28 mouse cellular contexts compared by ENCODE assay signal in the genomic region with DNA sequence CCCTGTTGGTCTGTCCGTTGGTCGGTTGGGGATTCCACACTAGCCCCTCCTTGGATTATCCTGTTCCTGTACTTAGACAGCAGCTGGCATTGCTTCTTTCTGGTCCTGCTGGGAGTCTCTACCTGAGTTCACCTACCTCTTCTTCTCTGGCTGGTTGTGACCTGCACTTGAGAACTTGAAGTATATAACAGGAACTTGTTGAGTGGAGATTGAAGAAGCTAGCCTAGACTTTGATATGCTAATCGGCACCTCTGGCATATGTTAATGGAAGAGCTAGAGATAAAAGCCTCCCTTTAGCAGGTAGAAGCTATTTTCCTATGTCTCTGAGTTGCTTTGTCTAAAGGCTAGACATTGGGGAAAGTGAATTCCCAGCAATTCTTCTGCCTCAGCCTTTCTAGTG. TPM values are rescaled to one million over a fixed set of nuclear protein-coding genes. Genes with fewer than 3 reads are reported as not detected.
"Had no signal": no experiment of that assay in that cellular context is flagged by ENCODE, and none has a peak within 500 bp of the region (broad histone marks: within the 10 kb centered on the region; RNA-seq: fewer than 3 reads in every experiment).

No protein-coding gene starts in this region.

- H3K9me3 ChIP-seq: limb, embryonic 10.5 days; limb, embryonic 12.5 days; limb, embryonic 13.5 days; limb, embryonic 15.5 days; liver, embryonic 12.5 days; liver, embryonic 13.5 days; liver, embryonic 15.5 days; lung, embryonic 15.5 days; megakaryocyte, embryonic 14.5 days; midbrain, embryonic 10.5 days; midbrain, embryonic 12.5 days; midbrain, embryonic 13.5 days; midbrain, embryonic 15.5 days had no signal

- H3K36me3 ChIP-seq: limb, embryonic 10.5 days; limb, embryonic 12.5 days; limb, embryonic 13.5 days; limb, embryonic 15.5 days; liver, embryonic 12.5 days; liver, embryonic 13.5 days; liver, embryonic 15.5 days; lung, embryonic 15.5 days; midbrain, embryonic 10.5 days; midbrain, embryonic 12.5 days; midbrain, embryonic 13.5 days; midbrain, embryonic 15.5 days had no signal

- H3K4me3 ChIP-seq: limb, embryonic 10.5 days; limb, embryonic 12.5 days; limb, embryonic 13.5 days; limb, embryonic 15.5 days; liver, embryonic 12.5 days; liver, embryonic 13.5 days; liver, embryonic 15.5 days; lung, embryonic 15.5 days; megakaryocyte, embryonic 14.5 days; midbrain, embryonic 10.5 days; midbrain, embryonic 12.5 days; midbrain, embryonic 13.5 days; midbrain, embryonic 15.5 days; myocyte had no signal

- H3K9ac ChIP-seq: limb, embryonic 12.5 days; limb, embryonic 13.5 days; limb, embryonic 15.5 days; liver, embryonic 12.5 days; liver, embryonic 13.5 days; liver, embryonic 14.5 days; liver, embryonic 15.5 days; liver, postnatal 0 days; lung, embryonic 14.5 days; lung, embryonic 15.5 days; midbrain, embryonic 12.5 days; midbrain, embryonic 13.5 days; midbrain, embryonic 15.5 days had no signal

- H3K27ac ChIP-seq: limb, embryonic 10.5 days; limb, embryonic 12.5 days; limb, embryonic 13.5 days; limb, embryonic 15.5 days; liver, embryonic 12.5 days; liver, embryonic 13.5 days; liver, embryonic 14.5 days; liver, embryonic 15.5 days; lung, embryonic 15.5 days; macrophage; midbrain, embryonic 10.5 days; midbrain, embryonic 12.5 days; midbrain, embryonic 13.5 days; midbrain, embryonic 15.5 days had no signal

- H3K4me1 ChIP-seq: limb, embryonic 10.5 days; limb, embryonic 12.5 days; limb, embryonic 13.5 days; limb, embryonic 15.5 days; liver, embryonic 12.5 days; liver, embryonic 13.5 days; liver, embryonic 15.5 days; lung, embryonic 15.5 days; megakaryocyte, embryonic 14.5 days; midbrain, embryonic 10.5 days; midbrain, embryonic 12.5 days; midbrain, embryonic 13.5 days; midbrain, embryonic 15.5 days had no signal

- DNase-seq: left cerebral cortex, postnatal 4 days; liver; liver, embryonic 13.5 days; liver, postnatal 0 days; lung, adult 18-20 months; lung, adult 2 months; lung, embryonic 14.5 days; lung, postnatal 10 days; lung, postnatal 14 days; lung, postnatal 36 days; lung, postnatal 4 days; midbrain, embryonic 14.5 days had no signal

RNA-seq across cellular contexts. Expression of a gene that starts 52.6 kb away (rescaled TPM):
- total RNA-seq: liver, adult 2 months had no signal
